Mouse (Mus musculus) liver, embryonic 12.5 days (tissue): Measurements from ENCODE around the gene Rab3b. TPM values are rescaled to one million over a fixed set of nuclear protein-coding genes. Genes with fewer than 3 reads are reported as not detected.
A peak's percentile ranks its signal among the peaks of the same experiment; 100 is the strongest.

Experiments
- ATAC-seq: fragments of 200-750 bp; cut with Nextera tagmentation; 2 replicates; pipeline ENCODE4 v1.8.0; 2017; ENCODE audit warnings: moderate number of reproducible peaks, mild to moderate bottlenecking, moderate library complexity
- H3K27ac ChIP-seq: fragments of 300-500 bp; sonication (generic); 2 replicates; pipeline ENCODE4 v1.5.1; 2016; ENCODE audit warnings: mild to moderate bottlenecking
- H3K27me3 ChIP-seq: fragments of 300-500 bp; sonication (generic); replicated peaks from 2 replicates; pipeline ENCODE4 v1.6.1; 2016; ENCODE audit warnings: mild to moderate bottlenecking, moderate library complexity
- H3K36me3 ChIP-seq: fragments of 300-500 bp; sonication (generic); 2 replicates; pipeline ENCODE4 v1.6.1; 2016; ENCODE audit warnings: mild to moderate bottlenecking, moderate library complexity
- H3K4me1 ChIP-seq: fragments of 300-500 bp; sonication (generic); 2 replicates; pipeline ENCODE4 v1.6.1; 2016
- H3K4me2 ChIP-seq: fragments of 300-500 bp; sonication (generic); 2 replicates; pipeline ENCODE4 v1.6.1; 2016; ENCODE audit warnings: mild to moderate bottlenecking, moderate library complexity
- H3K4me3 ChIP-seq: fragments of 300-500 bp; sonication (generic); 2 replicates; pipeline ENCODE4 v1.5.1; 2016; ENCODE audit warnings: mild to moderate bottlenecking, moderate library complexity
- H3K9ac ChIP-seq: fragments of 300-500 bp; sonication (generic); 2 replicates; pipeline ENCODE4 v1.6.1; 2016; ENCODE audit warnings: mild to moderate bottlenecking, moderate library complexity
- H3K9me3 ChIP-seq: fragments of 300-500 bp; sonication (generic); replicated peaks from 2 replicates; pipeline ENCODE4 v1.6.1; 2016; ENCODE audit warnings: mild to moderate bottlenecking, moderate library complexity
- WGBS: fragments of 180-500 bp; shearing (Covaris S2); methylation state at CpG from one replicate; pipeline ENCODE4 v1.1.7; 2016; ENCODE audit not compliant: insufficient replicate concordance; 5-methylcytosine and 5-hydroxymethylcytosine counted together
- polyA plus RNA-seq: library from polyadenylated mRNA; unstranded; fragments of >200 nt; fragmentation: Nextera tagmentation; extraction: Ambion mirVana; gene quantifications from 2 replicates; pipeline ENCODE4 v1.2.1, GENCODE M21; 2016

The Rab3b gene
- polyA plus RNA-seq, 1 experiment from 2014 or later = 4.0 TPM

DNA sequence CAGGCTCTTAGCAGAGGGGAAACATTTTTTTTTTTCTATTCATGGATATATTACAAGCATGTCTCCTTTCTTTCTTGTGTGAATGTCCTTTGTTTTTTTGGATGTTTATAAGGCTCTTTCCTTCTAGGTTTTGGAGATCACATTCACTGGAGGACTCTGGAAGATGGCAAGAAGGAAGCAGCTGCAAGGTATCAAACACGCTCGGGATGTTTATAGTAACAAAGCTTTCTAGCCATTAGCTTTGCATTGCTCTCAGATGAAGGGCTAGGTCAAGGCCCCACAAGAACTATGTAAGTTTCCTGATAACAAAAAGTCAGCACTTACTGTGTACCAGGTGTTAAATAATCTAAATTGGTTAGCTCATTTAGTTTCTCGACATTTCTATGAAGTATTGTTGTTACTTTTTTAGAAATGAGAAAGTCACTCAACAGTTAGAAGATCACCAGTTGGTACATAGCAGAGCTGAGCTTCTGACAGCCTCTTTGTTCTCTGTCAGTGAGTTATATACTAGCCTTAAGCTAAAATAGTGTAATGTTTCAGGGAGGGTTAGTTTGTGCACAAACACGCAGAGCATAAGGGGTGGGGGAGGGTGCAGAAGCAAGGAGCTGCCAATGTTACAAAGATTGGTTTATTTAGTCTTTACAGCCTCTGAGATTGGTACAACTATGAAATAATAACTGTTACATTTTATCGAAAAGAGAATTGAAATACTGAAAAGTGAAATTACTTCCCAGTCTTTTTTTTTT is 32.9 kb upstream of the Rab3b start:
- H3K4me3 ChIP-seq = no peak overlapping the region
- ATAC-seq = no peak
- peaks cover 35% of the 10 kb centered on the region for H3K4me1 ChIP-seq
- H3K27ac ChIP-seq = no peak overlapping the region
- H3K4me2 ChIP-seq = no peak overlapping the region
- no peak overlapping the region for H3K9ac ChIP-seq
- 0 out of 2 replicates have a peak, but pooled peaks cover 8% of the 10 kb centered on the region for H3K36me3 ChIP-seq
- H3K9me3 ChIP-seq = no peaks in the 10 kb centered on the region
- H3K27me3 ChIP-seq = no peaks in the 10 kb centered on the region
- WGBS = 75% methylated on average over 5 of the region's 5 CpGs

DNA sequence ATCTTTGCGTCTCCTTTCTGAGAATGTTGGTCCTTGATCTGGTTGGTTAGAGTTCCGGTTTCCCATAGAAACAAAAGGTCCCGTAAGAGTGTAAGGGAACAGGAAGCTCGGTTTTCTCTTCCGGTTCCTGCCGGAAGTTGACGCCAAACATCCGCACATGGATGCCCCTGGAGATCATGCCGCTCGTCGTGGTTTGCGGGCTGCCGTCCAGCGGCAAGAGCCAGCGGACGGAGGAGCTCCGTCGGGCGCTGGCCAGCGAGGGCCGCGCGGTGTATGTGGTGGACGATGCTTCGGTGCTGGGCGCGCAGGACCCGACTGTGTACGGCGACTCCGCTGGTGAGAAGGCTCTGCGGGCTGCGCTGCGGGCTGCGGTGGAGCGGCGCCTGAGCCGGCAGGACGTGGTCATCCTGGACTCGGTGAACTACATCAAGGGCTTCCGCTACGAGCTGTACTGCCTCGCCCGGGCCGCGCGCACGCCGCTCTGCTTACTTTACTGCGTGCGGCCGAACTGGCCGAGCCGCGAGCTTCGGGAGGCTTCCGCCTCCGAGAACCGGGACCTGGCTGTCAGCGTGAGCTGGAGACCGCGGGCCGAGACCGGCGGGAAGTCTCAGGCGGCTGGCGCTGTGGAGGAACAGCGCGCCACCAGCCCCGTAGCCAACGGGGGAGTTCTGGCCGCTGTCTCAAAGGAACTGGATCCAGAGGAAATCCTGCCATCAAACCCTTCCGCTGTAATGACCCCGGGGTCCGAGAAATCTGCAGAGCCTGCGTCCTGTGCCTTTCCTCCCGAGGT is 31.0 kb upstream of the Rab3b start, which contains the start of gene Kti12:
TSS of gene Kti12 (plus strand) at position 71 of the 790 bp plus-strand sequence.
- WGBS = under 1% methylated on average over 74 of the region's 77 CpGs
- H3K4me1 ChIP-seq = peaks cover 35% of the 10 kb centered on the region
- H3K9ac ChIP-seq = peak within 1 kb of the TSS; percentile 87
- no peaks in the 10 kb centered on the region for H3K27me3 ChIP-seq
- no peaks in the 10 kb centered on the region for H3K9me3 ChIP-seq
- H3K27ac ChIP-seq = peak within 1 kb of the TSS; percentile 83
- peak within 1 kb of the TSS; percentile 91 for H3K4me2 ChIP-seq
- ATAC-seq = peak; percentile 86
- H3K4me3 ChIP-seq = peak within 1 kb of the TSS; percentile 89
- 0 out of 2 replicates have a peak, but pooled peaks cover 8% of the 10 kb centered on the region for H3K36me3 ChIP-seq

DNA sequence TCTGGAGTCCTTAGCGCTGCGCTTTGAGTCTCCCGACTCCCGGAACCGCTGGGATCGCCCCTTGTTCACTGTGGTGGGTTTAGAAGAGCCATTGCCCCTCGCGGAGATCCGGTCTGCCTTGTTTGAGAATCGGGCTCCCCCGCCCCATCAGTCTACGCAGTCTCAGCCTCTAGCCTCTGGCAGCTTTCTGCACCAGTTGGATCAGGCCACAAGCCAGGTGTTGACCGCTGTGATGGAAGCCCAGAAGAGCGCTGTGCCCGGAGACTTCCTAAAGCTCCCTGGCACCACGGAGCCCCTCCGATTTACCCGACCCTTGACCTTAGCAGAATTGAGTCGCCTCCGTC is 30.4 kb upstream of the Rab3b start, which contains the start of gene A730015C16Rik:
TSS of gene A730015C16Rik (minus strand) at position 115 of the 344 bp plus-strand sequence.
- H3K36me3 ChIP-seq = peaks cover 12% of the 10 kb centered on the region
- H3K4me1 ChIP-seq = peaks cover 30% of the 10 kb centered on the region
- ATAC-seq = peak; percentile 34
- H3K4me2 ChIP-seq = peak within 1 kb of the TSS; percentile 91
- H3K4me3 ChIP-seq = peak within 1 kb of the TSS; percentile 89
- whole genome bisulfite sequencing = 4% methylated on average over 20 of the region's 20 CpGs
- H3K27me3 ChIP-seq = no peaks in the 10 kb centered on the region
- H3K9me3 ChIP-seq = no peaks in the 10 kb centered on the region
- peak within 1 kb of the TSS; percentile 87 for H3K9ac ChIP-seq
- H3K27ac ChIP-seq = peak within 1 kb of the TSS; percentile 83

DNA sequence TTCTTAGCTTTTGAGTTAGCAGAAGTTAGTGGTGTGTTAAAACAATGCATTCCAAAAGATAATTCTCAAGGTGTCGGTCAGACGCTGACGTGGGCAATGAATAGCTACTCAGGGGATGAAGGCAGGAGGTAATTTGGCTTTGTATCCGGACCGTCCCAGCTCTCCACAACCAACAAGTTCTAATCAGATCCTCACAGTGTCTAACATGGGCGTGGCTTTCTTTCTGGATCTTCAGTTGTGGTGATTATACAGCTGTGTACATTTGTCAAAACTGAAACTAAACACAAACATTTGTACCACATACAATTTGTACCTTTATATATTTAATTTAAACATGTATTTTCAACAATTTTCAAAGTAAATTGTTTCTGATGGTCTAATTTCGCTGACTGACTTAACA is 12.1 kb upstream of the Rab3b start:
- Histone ChIP-seq H3K4me3 (peak overlapping the region; percentile 20; the same call in 1 of the 2 replicates), H3K36me3 (peaks cover 11% of the 10 kb centered on the region), H3K9me3 (no peaks in the 10 kb centered on the region), H3K27ac (peak overlapping the region; percentile 42; the same call in 1 of the 2 replicates), H3K27me3 (0 out of 2 replicates have a peak, but pooled peaks cover 2% of the 10 kb centered on the region), H3K4me2 (peak overlapping the region; percentile 49), H3K4me1 (peaks cover 14% of the 10 kb centered on the region), H3K9ac (0 out of 2 replicates have a peak overlapping the region, but pooled peaks have one; percentile 29)
- 43% methylated on average over 7 of the region's 7 CpGs for WGBS
- peak; percentile 88 for ATAC-seq

DNA sequence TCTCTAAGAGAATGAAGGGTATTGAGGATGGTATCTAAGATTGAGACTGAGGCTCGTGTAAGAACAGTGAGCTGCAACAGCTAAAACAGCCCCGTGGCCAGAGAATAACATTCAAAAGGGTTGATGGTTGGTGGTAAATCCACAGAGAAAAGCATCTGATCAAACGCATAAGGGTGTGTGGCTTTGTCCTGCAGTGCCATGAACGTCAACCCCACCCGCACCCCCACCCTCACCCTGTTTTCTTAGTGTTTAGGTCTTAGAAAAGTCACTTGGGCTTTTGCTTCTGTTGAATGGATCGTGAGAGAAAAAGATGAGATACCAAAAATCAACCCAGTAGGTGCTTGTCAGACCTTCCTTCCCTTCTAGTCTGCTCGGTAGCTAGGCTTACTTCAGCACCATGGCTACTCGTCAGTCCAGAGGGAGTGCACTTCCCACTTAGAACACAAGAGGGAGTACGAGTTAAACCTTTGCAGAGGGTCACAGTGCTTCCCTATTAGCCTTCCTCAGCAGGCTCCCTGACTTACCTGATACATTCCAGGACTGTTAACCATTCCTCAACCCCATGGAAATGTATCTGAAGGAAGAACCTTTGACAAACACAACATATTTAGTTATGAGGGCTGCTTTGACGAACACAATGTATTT is 9.0 kb upstream of the Rab3b start:
- 32% methylated on average over 10 of the region's 10 CpGs for WGBS
- no peak overlapping the region for H3K4me2 ChIP-seq
- no peak overlapping the region for H3K9ac ChIP-seq
- ATAC-seq = peak; percentile 71; the same call in 1 of the 2 replicates
- no peaks in the 10 kb centered on the region for H3K9me3 ChIP-seq
- H3K27ac ChIP-seq = no peak overlapping the region
- peaks cover 14% of the 10 kb centered on the region for H3K4me1 ChIP-seq
- 0 out of 2 replicates have a peak, but pooled peaks cover 5% of the 10 kb centered on the region for H3K27me3 ChIP-seq
- H3K4me3 ChIP-seq = no peak overlapping the region
- no peaks in the 10 kb centered on the region for H3K36me3 ChIP-seq

DNA sequence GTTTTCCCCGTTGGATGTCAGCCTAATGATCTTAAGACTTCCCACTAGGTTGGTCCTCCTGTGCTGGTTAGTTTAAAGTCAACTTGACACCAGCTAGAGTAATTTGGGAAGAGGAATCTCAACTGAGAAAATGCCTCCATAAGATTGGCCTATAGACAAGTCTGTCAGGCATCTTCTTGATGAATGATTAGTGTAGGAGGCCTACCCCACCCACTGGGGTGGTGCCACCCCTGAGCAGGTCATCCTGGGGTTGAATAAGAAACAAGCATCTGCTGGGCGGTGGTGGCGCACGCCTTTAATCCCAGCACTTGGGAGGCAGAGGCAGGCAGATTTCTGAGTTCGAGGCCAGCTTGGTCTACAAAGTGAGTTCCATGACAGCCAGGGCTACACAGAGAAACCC is 5.1 kb upstream of the Rab3b start:
- H3K4me2 ChIP-seq = no peak overlapping the region
- ATAC-seq = no peak
- no peak overlapping the region for H3K4me3 ChIP-seq
- no peaks in the 10 kb centered on the region for H3K36me3 ChIP-seq
- H3K27me3 ChIP-seq = peaks cover 16% of the 10 kb centered on the region
- no peak overlapping the region for H3K9ac ChIP-seq
- 69% methylated on average over 5 of the region's 5 CpGs for WGBS
- no peak overlapping the region for H3K27ac ChIP-seq
- peaks cover 5% of the 10 kb centered on the region for H3K4me1 ChIP-seq
- no peaks in the 10 kb centered on the region for H3K9me3 ChIP-seq

DNA sequence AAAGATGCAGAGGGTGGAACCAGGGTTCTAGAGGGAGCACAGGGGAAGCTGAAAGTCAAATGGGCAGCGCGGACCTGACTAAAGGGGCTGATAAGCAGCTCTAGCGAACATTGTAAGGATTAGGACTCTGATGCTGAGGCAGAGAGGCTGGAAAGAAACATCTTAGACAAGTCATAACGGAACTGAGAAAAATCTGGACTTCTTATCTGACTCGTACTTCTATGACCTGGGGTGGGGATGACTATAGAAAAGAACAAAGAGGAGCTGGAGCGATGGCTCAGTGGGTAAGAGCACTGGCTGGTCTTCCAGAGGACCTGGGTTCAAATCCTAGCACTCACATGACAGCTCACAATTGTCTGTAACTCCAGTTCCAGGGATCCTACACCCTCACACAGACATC is 962 bp upstream of the Rab3b start:
- 68% methylated on average over 6 of the region's 6 CpGs for WGBS
- no peaks in the 10 kb centered on the region for H3K36me3 ChIP-seq
- H3K27me3 ChIP-seq = peaks cover 30% of the 10 kb centered on the region
- ATAC-seq = no peak
- H3K9me3 ChIP-seq = no peaks in the 10 kb centered on the region
- H3K27ac ChIP-seq = no peak overlapping the region
- peaks cover 15% of the 10 kb centered on the region for H3K4me1 ChIP-seq
- H3K4me3 ChIP-seq = no peak overlapping the region
- H3K9ac ChIP-seq = no peak overlapping the region
- H3K4me2 ChIP-seq = no peak overlapping the region

DNA sequence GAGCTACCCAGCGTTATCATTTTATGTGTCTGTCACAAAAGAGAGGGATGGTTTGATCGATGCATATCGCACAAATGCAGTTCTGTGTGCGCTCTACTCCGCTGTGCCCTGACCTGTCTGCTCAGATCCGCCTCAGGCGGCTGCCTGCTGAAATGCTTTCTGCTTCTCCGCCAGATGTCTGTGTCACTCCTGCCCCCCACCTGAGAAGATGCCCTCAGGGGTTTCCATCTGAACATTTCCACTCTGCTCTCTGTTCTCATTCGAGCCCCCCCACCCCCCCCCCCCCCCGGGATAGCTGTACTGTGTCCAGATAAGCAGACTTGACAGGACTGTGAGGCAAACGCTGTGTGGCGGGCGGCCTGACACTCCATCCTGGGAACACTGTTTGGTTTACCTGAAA is 5.0 kb downstream of the Rab3b start:
- Histone ChIP-seq H3K9ac (no peak overlapping the region), H3K4me1 (peaks cover 10% of the 10 kb centered on the region), H3K4me3 (no peak overlapping the region), H3K9me3 (no peaks in the 10 kb centered on the region), H3K27ac (no peak overlapping the region), H3K4me2 (no peak overlapping the region), H3K36me3 (no peaks in the 10 kb centered on the region), H3K27me3 (peaks cover 23% of the 10 kb centered on the region)
- 56% methylated on average over 13 of the region's 13 CpGs for whole genome bisulfite sequencing
- ATAC-seq = no peak

DNA sequence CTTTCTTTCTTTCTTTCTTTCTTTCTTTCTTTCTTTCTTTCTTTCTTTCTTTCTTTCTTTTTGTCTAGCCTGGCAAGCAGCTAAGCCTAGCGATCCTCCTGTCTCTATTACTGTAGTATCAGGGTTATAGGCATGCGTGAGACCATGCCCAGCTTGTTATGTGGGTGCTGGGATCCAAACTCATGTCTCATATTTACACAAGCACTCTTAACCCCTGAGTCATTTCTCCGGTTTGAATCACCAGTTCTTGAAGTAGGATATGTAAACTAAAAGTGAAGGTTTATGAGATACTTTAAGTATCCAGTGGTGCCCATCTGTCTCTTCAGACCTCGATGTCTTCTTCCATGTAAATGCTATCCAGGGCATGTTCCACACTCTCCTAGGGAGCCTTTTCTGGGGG is 8.6 kb downstream of the Rab3b start:
- Histone ChIP-seq H3K4me2 (no peak overlapping the region), H3K4me1 (no peaks in the 10 kb centered on the region), H3K27me3 (0 out of 2 replicates have a peak, but pooled peaks cover 4% of the 10 kb centered on the region), H3K36me3 (no peaks in the 10 kb centered on the region), H3K9me3 (no peaks in the 10 kb centered on the region), H3K4me3 (no peak overlapping the region), H3K9ac (no peak overlapping the region), H3K27ac (no peak overlapping the region)
- no peak for ATAC-seq
- 76% methylated on average over 4 of the region's 4 CpGs for WGBS

DNA sequence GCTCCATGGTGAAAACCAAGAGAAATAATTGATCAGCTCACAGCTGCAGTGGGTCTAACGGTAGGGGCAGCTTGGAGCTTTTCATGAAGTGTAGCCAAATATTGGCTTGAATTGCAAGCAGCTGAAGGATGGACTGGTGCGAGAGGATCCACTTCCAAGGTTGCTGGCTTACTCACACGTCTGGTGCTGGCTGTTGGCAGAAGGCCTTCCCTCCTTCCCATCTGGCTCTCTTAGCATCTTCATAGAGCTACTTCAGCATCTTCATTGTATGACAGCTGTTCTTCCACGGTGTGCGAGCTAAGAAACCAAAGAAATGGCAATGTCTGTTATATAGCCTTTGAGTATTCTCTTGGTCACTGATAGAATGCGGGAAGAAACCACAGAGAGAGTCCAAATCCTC is 12.0 kb downstream of the Rab3b start:
- H3K27ac ChIP-seq = no peak overlapping the region
- ATAC-seq = no peak

DNA sequence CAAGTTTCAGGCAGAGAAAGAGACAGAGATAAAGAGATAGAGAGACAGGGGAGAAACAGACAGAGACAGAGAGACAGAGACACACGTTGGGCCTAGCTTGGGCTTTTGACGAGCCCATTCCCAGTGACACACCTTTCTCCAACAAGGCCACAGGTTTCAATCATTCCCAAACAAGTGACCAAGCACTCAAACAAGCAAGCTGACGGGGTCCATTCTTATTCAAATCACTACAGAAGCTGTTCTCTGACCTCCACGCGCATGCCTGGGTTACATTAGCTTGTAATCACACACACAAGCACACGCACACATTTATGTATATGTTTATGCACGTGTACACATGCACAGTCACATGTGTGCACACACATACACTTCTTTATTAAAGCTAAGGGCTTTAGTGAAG is 21.6 kb downstream of the Rab3b start:
- no peak for ATAC-seq
- H3K27me3 ChIP-seq = peaks cover 14% of the 10 kb centered on the region; the same call in 1 of the 2 replicates
- H3K4me1 ChIP-seq = no peaks in the 10 kb centered on the region
- H3K27ac ChIP-seq = no peak overlapping the region
- no peak overlapping the region for H3K4me3 ChIP-seq
- 67% methylated on average over 7 of the region's 7 CpGs for WGBS
- H3K9ac ChIP-seq = no peak overlapping the region
- H3K4me2 ChIP-seq = no peak overlapping the region
- H3K9me3 ChIP-seq = no peaks in the 10 kb centered on the region
- H3K36me3 ChIP-seq = no peaks in the 10 kb centered on the region

More for the DNA sequence above, 12.0 kb downstream of the Rab3b start:
- Histone ChIP-seq H3K27me3 (no peaks in the 10 kb centered on the region), H3K4me1 (no peaks in the 10 kb centered on the region; the same call in 1 of the 2 replicates), H3K4me2 (no peak overlapping the region), H3K4me3 (no peak overlapping the region), H3K9me3 (no peaks in the 10 kb centered on the region), H3K36me3 (no peaks in the 10 kb centered on the region), H3K9ac (no peak overlapping the region)
- WGBS = 70% methylated on average over 6 of the region's 6 CpGs
